Mouse (Mus musculus) stomach, postnatal 0 days (tissue): ENCODE results near the gene Rbms2. TPM values are rescaled to one million over a fixed set of nuclear protein-coding genes. Genes with fewer than 3 reads are reported as not detected.
"Not testable (repeated sequence)": the region's sequence is repeated elsewhere in the genome, so short reads cannot be mapped to it uniquely, and the experiment has no call there.

Experiments used
- ATAC-seq: fragments of 200-750 bp; cut with Nextera tagmentation; 2 replicates; pipeline ENCODE4 v1.8.0; 2017; ENCODE audit not compliant: low FRiP score, low TSS enrichment
- DNase-seq: peaks from one replicate; pipeline ENCODE4 v3.0.0-alpha.2; 2016; ENCODE audit warnings: low spot score
- H3K27ac ChIP-seq: fragments of 300-500 bp; sonication (generic); replicated peaks from 2 replicates; pipeline ENCODE4 v1.5.1; 2014; ENCODE audit warnings: mild to moderate bottlenecking, control low read depth
- H3K27me3 ChIP-seq: fragments of 300-500 bp; sonication (generic); 2 replicates; pipeline ENCODE4 v1.6.1; 2014; ENCODE audit warnings: low read length; ENCODE audit not compliant: control insufficient read depth, insufficient read depth
- H3K36me3 ChIP-seq: fragments of 300-500 bp; sonication (generic); 2 replicates; pipeline ENCODE4 v1.6.1; 2014; ENCODE audit warnings: low read length, mixed read lengths; ENCODE audit not compliant: control insufficient read depth, insufficient read depth
- H3K4me1 ChIP-seq: fragments of 300-500 bp; sonication (generic); replicated peaks from 2 replicates; pipeline ENCODE4 v1.6.1; 2014; ENCODE audit warnings: antibody characterized with exemption; ENCODE audit not compliant: control insufficient read depth, insufficient read depth
- H3K4me2 ChIP-seq: fragments of 300-500 bp; sonication (generic); replicated peaks from 2 replicates; pipeline ENCODE4 v1.6.1; 2014; ENCODE audit warnings: low read depth, mild to moderate bottlenecking, control low read depth, moderate library complexity
- H3K4me3 ChIP-seq: fragments of 300-500 bp; sonication (generic); 2 replicates; pipeline ENCODE4 v1.5.1; 2014; ENCODE audit warnings: low read depth, low read length, control low read depth
- H3K9ac ChIP-seq: fragments of 300-500 bp; sonication (generic); 2 replicates; pipeline ENCODE4 v1.6.1; 2014; ENCODE audit warnings: mild to moderate bottlenecking, low read length, control low read depth, mixed read lengths
- H3K9me3 ChIP-seq: fragments of 300-500 bp; sonication (generic); 2 replicates; pipeline ENCODE4 v1.6.1; 2016; ENCODE audit warnings: low read length; ENCODE audit not compliant: control insufficient read depth
- CTCF ChIP-seq: IDR thresholded peaks from 2 replicates; pipeline ENCODE4 v1.5.1; 2016; ENCODE audit warnings: antibody characterized with exemption, low read depth, mild to moderate bottlenecking, moderate library complexity
- EP300 ChIP-seq: optimal IDR thresholded peaks from 2 replicates; pipeline ENCODE3; 2016; ENCODE audit warnings: antibody characterized with exemption
- WGBS: fragments of 180-500 bp; shearing (Covaris S2); extraction: QIAGEN DNeasy Blood & Tissue Kit; methylation state at CpG from one replicate; pipeline ENCODE4 v1.1.7; 2014; 5-methylcytosine and 5-hydroxymethylcytosine counted together
- polyA plus RNA-seq: library from polyadenylated mRNA; unstranded; fragments of >200 nt; fragmentation: Nextera tagmentation; extraction: Ambion mirVana; gene quantifications from 2 replicates; pipeline ENCODE4 v1.2.1, GENCODE M21; 2015

Gene Rbms2
- polyA plus RNA-seq, 1 experiment from 2014 or later, result 15.5 TPM

- not testable (repeated sequence) for H3K36me3 ChIP-seq, DNase-seq, H3K4me3 ChIP-seq, H3K27me3 ChIP-seq, H3K4me1 ChIP-seq, H3K9ac ChIP-seq, ATAC-seq, H3K27ac ChIP-seq, H3K9me3 ChIP-seq, H3K4me2 ChIP-seq
- TF ChIP-seq CTCF, result 0 out of 2 replicates have a peak, but pooled peaks have one; percentile 2
- WGBS, result 89% methylated on average over 3 of the region's 3 CpGs
These were observed 12.1 kb upstream of the Rbms2 start for GRCm38 (mm10) chr10:128192030-128192766.

DNA sequence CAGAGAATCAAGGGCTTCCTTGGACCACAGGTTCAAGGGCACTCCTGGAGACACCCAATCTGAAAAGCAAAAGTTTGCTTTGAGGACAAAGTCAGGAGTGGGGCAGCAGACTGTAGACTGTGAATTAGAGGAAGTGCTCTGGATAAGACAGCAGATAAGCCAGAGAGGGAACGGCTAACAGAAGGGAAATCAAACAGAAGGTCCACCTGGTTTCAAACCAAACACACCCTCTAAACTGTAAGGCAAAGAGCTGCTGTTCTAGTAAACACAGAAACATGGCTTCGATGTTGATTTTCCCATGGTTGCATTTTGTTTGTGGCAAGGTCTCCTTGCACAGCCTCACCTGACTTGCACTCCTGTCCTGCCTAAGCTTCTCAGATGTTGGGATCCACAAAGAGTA lies 11.4 kb upstream of the Rbms2 start:
- H3K27ac ChIP-seq, result no peak overlapping the region

GRCm38 (mm10) chr10:128188242-128188877 lies 8.3 kb upstream of the Rbms2 start:
- H3K4me3 ChIP-seq, result no peak overlapping the region
- WGBS, result 44% methylated on average over 2 of the region's 2 CpGs
- H3K27me3 ChIP-seq, result no peaks in the 10 kb centered on the region
- no peak overlapping the region for H3K9ac ChIP-seq
- ATAC-seq (no peak; the same call in 1 of the 2 replicates), DNase-seq (peak; percentile 74)
- no peaks in the 10 kb centered on the region for H3K9me3 ChIP-seq
- H3K4me2 ChIP-seq, result no peak overlapping the region
- H3K27ac ChIP-seq, result no peak overlapping the region
- no peaks in the 10 kb centered on the region for H3K4me1 ChIP-seq
- TF ChIP-seq EP300 (no peak), CTCF (peak; percentile 89)
- no peaks in the 10 kb centered on the region for H3K36me3 ChIP-seq

More for the DNA sequence above, 11.4 kb upstream of the Rbms2 start:
- Histone ChIP-seq H3K36me3 (no peaks in the 10 kb centered on the region), H3K9ac (no peak overlapping the region), H3K4me2 (no peak overlapping the region), H3K4me3 (no peak overlapping the region), H3K27me3 (no peaks in the 10 kb centered on the region), H3K9me3 (no peaks in the 10 kb centered on the region), H3K4me1 (0 out of 2 replicates have a peak, but pooled peaks cover 4% of the 10 kb centered on the region)
- TF ChIP-seq CTCF, result no peak
- TF ChIP-seq EP300, result no peak
- 45% methylated on average over 2 of the region's 2 CpGs for WGBS
- no peak for ATAC-seq
- DNase-seq, result no peak

DNA sequence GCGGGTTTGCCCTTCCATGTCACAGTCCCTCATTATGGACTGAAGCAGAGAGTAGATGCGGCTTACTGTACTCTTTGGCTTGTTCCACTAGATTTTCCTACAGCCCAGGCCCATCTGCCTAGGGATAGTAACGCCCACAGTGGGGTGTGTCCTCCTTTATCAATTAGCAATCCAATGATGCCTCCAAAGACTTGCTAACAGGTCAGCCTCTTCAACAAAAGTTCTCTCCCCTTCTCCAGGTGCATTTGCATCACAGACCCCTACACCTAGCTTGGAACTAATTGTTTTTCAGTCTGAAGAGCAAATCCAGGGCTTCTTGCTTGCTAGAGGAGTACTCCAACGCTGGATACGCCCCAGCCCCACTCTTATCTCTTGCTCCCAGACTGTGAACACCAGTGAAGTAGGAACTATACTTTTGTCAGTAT lies 7.1 kb upstream of the Rbms2 start:
- Histone ChIP-seq H3K36me3 (no peaks in the 10 kb centered on the region), H3K27me3 (no peaks in the 10 kb centered on the region), H3K9ac (no peak overlapping the region), H3K4me3 (no peak overlapping the region), H3K9me3 (no peaks in the 10 kb centered on the region), H3K4me2 (no peak overlapping the region), H3K27ac (no peak overlapping the region), H3K4me1 (no peaks in the 10 kb centered on the region)
- no peak for TF ChIP-seq EP300
- no peak for TF ChIP-seq CTCF
- ATAC-seq (no peak), DNase-seq (no peak)
- WGBS, result 64% methylated on average over 5 of the region's 5 CpGs

- no peaks in the 10 kb centered on the region for H3K27me3 ChIP-seq
- H3K4me2 ChIP-seq, result no peak overlapping the region
- H3K36me3 ChIP-seq, result no peaks in the 10 kb centered on the region
- H3K27ac ChIP-seq, result no peak overlapping the region
- no peaks in the 10 kb centered on the region for H3K9me3 ChIP-seq
- DNase-seq (peak; percentile 93), ATAC-seq (peak; percentile 88)
- TF ChIP-seq EP300, result no peak
- peak; percentile 97 for TF ChIP-seq CTCF
- H3K4me1 ChIP-seq, result no peaks in the 10 kb centered on the region
- H3K9ac ChIP-seq, result no peak overlapping the region
- H3K4me3 ChIP-seq, result no peak overlapping the region
- WGBS, result 45% methylated on average over 2 of the region's 2 CpGs
These were observed 5.9 kb upstream of the Rbms2 start for GRCm38 (mm10) chr10:128185959-128186358.
